In the genomic region with DNA sequence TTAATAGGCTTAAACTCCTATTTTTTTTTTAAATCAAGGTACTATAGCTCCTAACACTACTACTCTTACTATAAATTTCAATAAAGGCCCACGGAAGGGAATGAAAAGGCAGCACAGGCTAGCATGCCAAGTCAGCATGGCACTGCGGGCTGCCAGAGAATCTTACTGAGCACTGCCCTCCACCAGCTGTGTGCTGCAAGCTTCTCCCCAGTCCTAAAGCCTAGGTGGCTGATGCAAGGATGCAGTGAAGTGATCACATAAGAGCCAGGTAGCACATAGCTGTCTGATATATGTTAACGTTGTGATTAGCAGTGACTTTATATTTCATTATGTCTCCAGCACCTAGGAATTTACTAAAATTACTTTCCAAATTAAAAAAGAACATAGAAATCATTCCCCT, we compare ENCODE assay signal across 8 mouse cellular contexts. TPM values are rescaled to one million over a fixed set of nuclear protein-coding genes. Genes with fewer than 3 reads are reported as not detected.
DNase-seq lines count a peak whose midpoint lies in the region; ATAC-seq lines count a peak whose summit lies in the region.

No protein-coding gene starts in this region.

- WGBS in forebrain, embryonic 14.5 days: 21% methylated on average over 3 of the region's 3 CpGs
- WGBS in limb, embryonic 13.5 days: 24% methylated on average over 3 of the region's 3 CpGs
- 24% methylated on average over 3 of the region's 3 CpGs for WGBS in stomach, embryonic 14.5 days

- H3K36me3 ChIP-seq in forebrain, embryonic 14.5 days (ENCODE audit: control insufficient read depth, insufficient read depth, low read length): peaks cover 9% of the 10 kb centered on the region; the same call in 1 of the 2 replicates
- peaks cover 17% of the 10 kb centered on the region for H3K36me3 ChIP-seq in limb, embryonic 13.5 days
- H3K36me3 ChIP-seq in stomach, embryonic 14.5 days (ENCODE audit: control insufficient read depth, insufficient read depth, low read length): peaks cover 7% of the 10 kb centered on the region; the same call in 1 of the 2 replicates

- H3K4me2 ChIP-seq in forebrain, embryonic 14.5 days (ENCODE audit: low read length): peak overlapping the region; percentile 93
- H3K4me2 ChIP-seq in limb, embryonic 13.5 days (replicated peaks): peak overlapping the region; percentile 66
- peak overlapping the region; percentile 86 for H3K4me2 ChIP-seq in stomach, embryonic 14.5 days (replicated peaks; ENCODE audit: low read depth, low read length)

- H3K27ac ChIP-seq in forebrain, embryonic 14.5 days (ENCODE audit: low read depth, low read length): no peak overlapping the region
- H3K27ac ChIP-seq in limb, embryonic 13.5 days: no peak overlapping the region
- H3K27ac ChIP-seq in stomach, embryonic 14.5 days (ENCODE audit: low read length): no peak overlapping the region

- no peaks in the 10 kb centered on the region for H3K27me3 ChIP-seq in forebrain, embryonic 14.5 days (replicated peaks; ENCODE audit: control insufficient read depth, insufficient read depth, low read length)
- no peaks in the 10 kb centered on the region for H3K27me3 ChIP-seq in limb, embryonic 13.5 days
- no peaks in the 10 kb centered on the region for H3K27me3 ChIP-seq in stomach, embryonic 14.5 days (ENCODE audit: control insufficient read depth, insufficient read depth, low read length)

- peak overlapping the region; percentile 30; the same call in 1 of the 2 replicates for H3K9ac ChIP-seq in forebrain, embryonic 14.5 days (ENCODE audit: low read length)
- peak overlapping the region; percentile 50 for H3K9ac ChIP-seq in limb, embryonic 13.5 days
- no peak overlapping the region; the same call in 1 of the 2 replicates for H3K9ac ChIP-seq in stomach, embryonic 14.5 days (replicated peaks; ENCODE audit: low read depth, low read length)

- DNase-seq in kidney, adult 9 months: peak; percentile 22
- no peak for DNase-seq in kidney, adult 8-10 months
- peak; percentile 56 for DNase-seq in NIH3T3 (ENCODE audit: low read depth)
- peak; percentile 7 for DNase-seq in forebrain, embryonic 14.5 days (ENCODE audit: low spot score)
- DNase-seq in yolk sac, embryonic 10.5 days (ENCODE audit: low spot score): no peak
- DNase-seq in cerebellum, adult 9-10 months: no peak

- peaks cover 6% of the 10 kb centered on the region for H3K4me1 ChIP-seq in forebrain, embryonic 14.5 days (ENCODE audit: control insufficient read depth, insufficient read depth, low read length)
- peaks cover 12% of the 10 kb centered on the region for H3K4me1 ChIP-seq in limb, embryonic 13.5 days
- H3K4me1 ChIP-seq in stomach, embryonic 14.5 days (ENCODE audit: control insufficient read depth, insufficient read depth, low read length): peaks cover 6% of the 10 kb centered on the region; the same call in 1 of the 2 replicates

- no peak for ATAC-seq in forebrain, embryonic 14.5 days
- no peak for ATAC-seq in limb, embryonic 13.5 days (ENCODE audit: low FRiP score, low read depth)
- no peak for ATAC-seq in stomach, embryonic 14.5 days (ENCODE audit: insufficient number of reproducible peaks, insufficient read depth, low FRiP score, low read depth)

- peak overlapping the region; percentile 22 for H3K4me3 ChIP-seq in forebrain, embryonic 14.5 days (ENCODE audit: low read depth, low read length)
- H3K4me3 ChIP-seq in limb, embryonic 13.5 days: peak overlapping the region; percentile 77
- peak overlapping the region; percentile 57 for H3K4me3 ChIP-seq in stomach, embryonic 14.5 days (ENCODE audit: low read depth, low read length)

- H3K9me3 ChIP-seq in forebrain, embryonic 14.5 days (replicated peaks; ENCODE audit: control insufficient read depth, low read length): no peaks in the 10 kb centered on the region
- no peaks in the 10 kb centered on the region for H3K9me3 ChIP-seq in limb, embryonic 13.5 days
- H3K9me3 ChIP-seq in stomach, embryonic 14.5 days (ENCODE audit: control insufficient read depth, low read depth, low read length): no peaks in the 10 kb centered on the region

RNA-seq across cellular contexts. Expression of a gene that starts 1.1 kb away (rescaled TPM):
- 23.7 TPM in 2 replicates for polyA plus RNA-seq in forebrain, embryonic 14.5 days (2014; fragmentation: Nextera tagmentation; extraction: Ambion mirVana)
- polyA plus RNA-seq in limb, embryonic 13.5 days (2015; fragmentation: Nextera tagmentation; extraction: Ambion mirVana): 32.1 and 34.6 TPM in 2 replicates
- polyA plus RNA-seq in stomach, embryonic 14.5 days (2014; fragmentation: Nextera tagmentation; extraction: Ambion mirVana): 42.1 and 55.0 TPM in 2 replicates

RNA-seq across cellular contexts. Expression of a gene that starts 17.0 kb away (rescaled TPM):
- polyA plus RNA-seq in forebrain, embryonic 14.5 days (2014; fragmentation: Nextera tagmentation; extraction: Ambion mirVana): 29.3 and 33.3 TPM in 2 replicates
- polyA plus RNA-seq in limb, embryonic 13.5 days (2015; fragmentation: Nextera tagmentation; extraction: Ambion mirVana): 31.5 and 32.7 TPM in 2 replicates
- 35.5 and 40.5 TPM in 2 replicates for polyA plus RNA-seq in stomach, embryonic 14.5 days (2014; fragmentation: Nextera tagmentation; extraction: Ambion mirVana)

RNA-seq across cellular contexts. Expression of a gene that starts 17.0 kb away (rescaled TPM):
- 5.8 and 8.7 TPM in 2 replicates for polyA plus RNA-seq in forebrain, embryonic 14.5 days (2014; fragmentation: Nextera tagmentation; extraction: Ambion mirVana)
- polyA plus RNA-seq in limb, embryonic 13.5 days (2015; fragmentation: Nextera tagmentation; extraction: Ambion mirVana): 3.9 and 5.6 TPM in 2 replicates
- 6.2 and 6.7 TPM in 2 replicates for polyA plus RNA-seq in stomach, embryonic 14.5 days (2014; fragmentation: Nextera tagmentation; extraction: Ambion mirVana)

RNA-seq across cellular contexts. Expression of a gene that starts 18.3 kb away (rescaled TPM):
- polyA plus RNA-seq in forebrain, embryonic 14.5 days (2014; fragmentation: Nextera tagmentation; extraction: Ambion mirVana): 5.0 and 8.2 TPM in 2 replicates
- polyA plus RNA-seq in limb, embryonic 13.5 days (2015; fragmentation: Nextera tagmentation; extraction: Ambion mirVana): 10.9 and 11.0 TPM in 2 replicates
- 8.1 and 9.8 TPM in 2 replicates for polyA plus RNA-seq in stomach, embryonic 14.5 days (2014; fragmentation: Nextera tagmentation; extraction: Ambion mirVana)

RNA-seq across cellular contexts. Expression of a gene that starts 18.6 kb away (rescaled TPM):
- 0.62 and 0.78 TPM in 2 replicates for polyA plus RNA-seq in forebrain, embryonic 14.5 days (2014; fragmentation: Nextera tagmentation; extraction: Ambion mirVana)
- polyA plus RNA-seq in limb, embryonic 13.5 days (2015; fragmentation: Nextera tagmentation; extraction: Ambion mirVana): 0.86 TPM in 1 of 2 replicates, not detected in the other
- polyA plus RNA-seq in stomach, embryonic 14.5 days (2014; fragmentation: Nextera tagmentation; extraction: Ambion mirVana): 0.56 TPM in 1 of 2 replicates, not detected in the other

Comparison
In these comparisons a context has a peak if more than half of its experiments do, and no peak if none do; other contexts are left out.
1. DNase-seq: peak in kidney, adult 9 months (single experiment), NIH3T3 (single experiment) and forebrain, embryonic 14.5 days (single experiment); none in kidney, adult 8-10 months (0 of 2), yolk sac, embryonic 10.5 days (single experiment) and cerebellum, adult 9-10 months (single experiment).
2. H3K4me3 ChIP-seq: peak in every context shown above with its lines; median percentile 77 in limb, embryonic 13.5 days; 57 in stomach, embryonic 14.5 days; 22 in forebrain, embryonic 14.5 days.
3. Peak in every context shown above with its lines, with median percentiles within 50 percentile points of each other: H3K4me2 ChIP-seq.